Mouse (Mus musculus): ENCODE results near the gene Arfgap2. TPM values are rescaled to one million over a fixed set of nuclear protein-coding genes. Genes with fewer than 3 reads are reported as not detected.

Gene Arfgap2
- total RNA-seq, 2 experiments from 2014 or later, result 94.6 to 107 TPM

DNA sequence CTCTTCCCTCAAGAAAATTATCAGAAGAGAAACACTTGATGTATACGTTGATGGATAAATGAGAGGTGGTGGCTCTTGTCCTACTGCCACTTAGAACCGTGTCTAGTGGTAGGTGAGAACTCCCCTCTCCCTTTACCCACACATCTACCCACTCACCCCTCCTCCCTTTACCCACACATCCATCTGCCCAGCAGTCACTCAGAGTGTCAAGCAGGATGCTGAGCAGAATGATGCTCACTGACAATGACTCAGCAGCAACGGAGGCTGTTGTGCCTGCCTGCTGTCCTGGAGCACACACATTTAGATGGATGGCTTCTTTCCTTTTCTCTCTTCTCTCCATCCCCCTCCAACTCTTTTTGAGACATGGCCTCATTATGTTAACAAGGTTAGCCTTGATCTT, 38.1 kb downstream of the Arfgap2 start:
- DNase-seq (ENCODE audit: low spot score in 2 of 2), result no peak

DNA sequence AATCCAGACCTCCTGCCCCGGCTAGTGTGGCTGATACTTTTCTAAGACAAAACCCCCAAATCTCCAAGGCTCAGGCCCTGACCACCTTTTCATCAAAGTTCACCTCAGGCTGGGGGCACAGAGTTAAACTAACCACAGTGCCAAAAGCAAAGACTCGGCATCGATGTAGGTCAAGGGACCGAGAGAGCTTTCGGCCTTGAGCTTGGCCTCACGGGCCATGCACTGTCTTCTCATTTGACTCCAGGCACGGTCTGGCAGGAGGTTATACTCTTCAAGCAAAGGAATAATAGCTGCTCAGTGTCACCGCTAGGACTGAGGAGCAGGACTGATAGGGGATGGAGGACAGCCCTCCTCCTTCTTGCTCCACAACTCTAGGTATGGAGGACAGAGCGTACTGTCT, 41.2 kb downstream of the Arfgap2 start:
- peak in 1 of 2 experiments; percentile 13 for DNase-seq (ENCODE audit: low spot score in 2 of 2)

DNA sequence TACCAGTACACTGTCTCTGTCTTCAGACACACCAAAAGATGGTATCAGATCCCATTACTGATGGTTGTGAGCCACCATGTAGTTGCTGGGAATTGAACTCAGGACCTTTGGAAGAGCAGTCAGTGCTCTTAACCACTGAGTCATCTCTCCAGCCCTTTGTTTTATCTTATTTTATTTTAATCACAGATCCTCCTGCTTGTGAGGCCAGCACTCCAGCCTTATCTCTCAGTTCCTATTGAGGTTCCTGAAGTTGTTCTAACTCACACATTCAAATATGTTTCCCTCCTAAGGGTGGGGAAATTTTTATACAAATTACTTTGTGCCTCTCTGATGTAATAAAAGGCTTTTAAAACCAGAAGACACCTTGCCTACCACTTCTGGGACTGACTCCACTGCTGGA, 41.8 kb downstream of the Arfgap2 start:
- DNase-seq (ENCODE audit: low spot score in 2 of 2), result no peak

DNA sequence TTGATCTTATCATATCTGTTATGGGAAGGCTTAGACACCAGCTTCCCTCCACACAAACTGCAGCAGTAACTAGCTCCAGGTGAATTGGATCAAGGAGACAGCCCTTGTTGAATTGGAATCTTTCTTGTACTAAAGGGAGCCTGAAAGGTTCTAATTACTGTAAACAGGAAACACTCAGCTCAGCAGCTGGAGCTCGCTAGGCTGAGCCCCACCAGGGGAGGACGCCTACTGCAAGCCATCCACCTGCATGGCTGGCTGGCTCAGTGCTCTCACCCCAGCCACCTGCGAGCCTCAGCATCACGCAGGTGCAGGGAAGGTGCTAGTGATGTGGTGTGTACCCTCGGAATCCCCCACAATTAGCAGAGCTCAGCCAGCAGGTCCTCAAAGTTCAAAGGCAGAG, 43.9 kb downstream of the Arfgap2 start:
- no peak for DNase-seq (ENCODE audit: low spot score in 2 of 2)

DNA sequence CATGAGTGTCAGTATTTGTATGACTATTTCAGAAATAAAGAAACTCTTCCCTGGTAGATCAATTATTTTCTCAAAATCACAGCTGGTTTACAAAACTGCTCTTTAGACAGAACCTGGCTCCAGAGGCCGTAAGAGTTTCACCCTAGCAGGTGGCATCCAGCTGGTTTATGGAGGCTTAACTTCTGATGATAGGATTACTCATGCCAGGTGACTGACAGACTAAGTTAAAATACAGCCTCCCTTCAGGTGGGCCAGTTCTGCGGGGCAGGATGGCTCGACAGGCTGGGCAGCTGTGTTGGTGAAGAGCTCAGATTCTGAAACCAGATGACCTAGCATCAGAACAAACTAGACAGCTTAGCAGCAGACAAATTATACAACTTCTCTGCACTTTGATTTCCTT, 44.8 kb downstream of the Arfgap2 start:
- DNase-seq (ENCODE audit: low spot score in 2 of 2), result no peak

DNA sequence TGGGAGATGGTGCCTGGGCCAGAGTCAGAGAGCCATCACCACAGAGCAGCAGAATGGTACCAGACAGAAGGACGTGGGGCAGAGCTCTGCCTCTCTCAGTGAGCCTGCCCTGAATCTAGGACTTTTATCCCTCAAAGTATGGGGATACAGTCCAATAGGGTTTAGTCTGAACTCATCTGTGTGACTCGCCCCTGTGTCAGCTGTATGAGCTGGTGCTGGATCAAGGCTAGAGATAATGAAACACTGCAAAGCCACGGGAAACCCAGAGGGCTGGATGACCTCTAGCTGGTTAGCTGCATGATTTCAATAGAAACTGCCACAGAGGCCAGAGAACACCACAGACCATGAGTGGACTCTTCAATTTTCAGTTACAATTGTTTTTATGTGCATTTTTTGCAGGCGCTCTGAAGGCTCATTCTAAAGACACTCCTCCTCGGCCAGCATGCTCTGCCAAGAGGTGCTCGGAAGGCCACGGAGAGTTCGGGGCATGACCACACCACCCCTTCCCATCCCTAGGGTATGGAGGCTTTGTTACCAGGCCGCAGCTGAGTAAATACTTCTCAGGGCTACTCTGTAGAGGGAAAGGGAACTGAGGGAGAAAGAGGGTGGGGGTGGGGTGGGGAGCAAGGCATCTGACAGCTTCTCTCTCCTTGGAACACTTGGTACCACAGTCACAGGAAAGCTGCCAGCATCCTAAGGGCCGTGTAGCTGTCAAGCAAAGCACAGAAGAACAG, 48.0 kb downstream of the Arfgap2 start:
- peak in 1 of 2 experiments; percentile 24 for DNase-seq (ENCODE audit: low spot score in 2 of 2)

DNA sequence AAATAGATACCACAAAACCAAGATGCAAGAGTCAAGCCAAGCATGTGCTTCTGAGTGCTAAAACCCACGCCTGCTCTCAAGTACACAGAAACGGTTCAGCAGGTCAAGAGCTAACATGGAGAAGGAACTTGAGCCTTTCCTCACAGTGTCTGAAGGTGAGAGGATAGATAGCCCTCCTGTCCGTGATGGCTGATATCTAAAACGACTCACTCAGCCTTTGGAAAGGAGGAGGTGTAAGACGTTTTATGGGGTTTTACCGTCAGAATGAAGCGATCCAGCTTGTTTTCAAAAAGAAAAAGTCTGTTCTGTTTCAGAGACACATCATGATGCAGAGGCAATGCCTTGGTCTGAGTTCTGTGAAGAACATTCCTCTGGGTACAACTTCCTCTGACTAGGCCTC, 49.4 kb downstream of the Arfgap2 start:
- DNase-seq (ENCODE audit: low spot score in 2 of 2), result no peak

DNA sequence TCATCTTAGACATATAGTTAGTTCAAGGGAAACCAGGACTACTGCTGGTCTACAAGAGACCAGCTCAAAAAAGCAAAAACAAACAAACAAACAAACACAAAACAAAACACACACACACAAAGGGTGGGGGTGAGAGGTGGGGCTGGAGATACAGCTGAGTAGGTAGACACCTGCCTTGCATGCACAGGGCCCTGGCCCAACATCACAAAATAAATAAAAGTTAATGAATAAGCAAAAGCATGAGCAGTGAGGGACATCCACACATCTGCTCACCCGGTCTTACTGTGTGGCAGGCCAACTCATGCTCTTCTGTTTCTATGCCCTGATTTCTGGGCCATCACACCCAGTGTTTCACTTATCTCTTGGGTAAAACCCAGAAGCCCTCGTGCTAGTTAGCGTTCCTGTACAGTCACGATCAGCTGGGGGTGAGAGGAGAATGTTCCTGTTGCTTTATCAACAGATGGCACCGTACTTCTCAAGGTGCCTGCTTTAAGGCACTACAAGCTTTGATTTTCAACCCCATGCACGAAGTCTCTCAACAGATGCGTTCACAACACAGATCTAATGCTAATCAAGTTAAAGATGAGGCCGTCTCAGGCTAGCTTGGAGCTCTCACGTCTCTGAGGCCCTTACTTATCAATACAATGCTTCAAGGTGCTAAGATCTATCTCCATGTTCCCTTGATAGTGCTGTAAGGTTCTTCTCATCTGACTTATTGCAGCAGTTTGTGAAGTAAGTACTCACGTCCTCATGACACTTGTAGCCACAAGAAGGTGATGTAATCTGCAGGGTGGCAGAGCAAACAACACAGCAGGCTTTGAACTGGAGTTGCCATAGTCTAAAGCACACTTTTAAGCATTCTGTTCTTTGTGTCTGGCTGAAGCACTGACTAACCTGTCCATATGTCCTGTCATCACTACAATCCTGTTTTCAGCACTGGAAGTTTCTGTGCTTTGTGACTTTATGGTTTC, 56.1 kb downstream of the Arfgap2 start:
- DNase-seq (ENCODE audit: low spot score in 2 of 2), result no peak

DNA sequence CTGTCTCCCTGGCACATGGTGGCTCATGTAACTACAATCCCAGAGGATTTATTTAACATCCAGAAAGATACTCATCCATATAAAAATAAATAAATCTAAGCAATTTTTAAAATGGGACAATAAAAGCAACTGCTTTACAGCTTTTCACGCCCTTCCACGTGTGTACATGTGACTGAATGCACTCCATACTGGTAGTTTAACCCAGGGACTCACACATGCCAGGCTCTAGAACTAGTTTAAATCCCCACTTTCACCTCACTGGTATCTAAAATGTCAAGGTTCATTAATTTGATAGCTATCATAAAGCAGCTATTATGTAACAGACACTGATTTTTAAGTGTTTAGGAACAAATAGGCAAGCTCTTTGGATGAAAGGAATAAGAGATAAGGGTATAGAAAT, 57.1 kb downstream of the Arfgap2 start:
- no peak for DNase-seq (ENCODE audit: low spot score in 2 of 2)

DNA sequence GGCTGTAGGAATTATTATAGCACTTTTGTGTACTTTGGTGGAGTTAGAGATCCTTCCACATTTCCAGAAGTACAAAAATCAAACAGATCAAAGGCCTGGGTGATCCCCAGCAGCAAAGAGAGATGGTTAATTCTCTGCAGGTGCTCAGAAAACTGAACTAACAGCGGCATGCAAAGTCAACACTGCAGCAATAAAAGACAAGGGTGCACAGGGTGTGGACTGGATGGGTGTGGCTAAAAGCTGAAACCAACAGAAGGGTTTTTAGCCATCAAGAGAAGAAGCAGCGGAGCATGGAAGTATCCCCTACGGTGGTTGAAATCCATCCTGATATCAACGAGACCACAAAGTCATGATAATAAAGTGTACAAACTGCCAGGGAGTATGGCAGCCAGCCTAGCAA, 57.7 kb downstream of the Arfgap2 start:
- DNase-seq (ENCODE audit: low spot score in 2 of 2), result no peak

DNA sequence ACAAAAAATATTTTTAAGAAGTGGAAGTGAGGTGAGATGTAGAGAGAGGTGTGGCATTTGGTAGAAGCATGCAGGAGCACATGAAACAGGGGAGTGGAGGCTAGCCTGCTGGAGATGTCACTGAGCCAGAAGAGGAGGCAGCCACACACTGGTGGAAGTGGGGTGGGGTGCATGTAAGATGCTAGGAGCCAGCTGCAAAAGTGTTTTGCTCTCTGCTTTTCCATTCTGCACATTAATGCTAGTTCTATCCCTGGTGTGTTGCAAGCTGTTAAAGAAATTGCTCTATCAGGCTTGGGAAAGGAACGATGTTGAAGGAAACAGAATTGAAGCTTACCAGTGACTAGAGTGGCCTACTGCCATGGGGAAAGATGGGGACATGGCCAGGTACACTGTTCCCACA, 59.6 kb downstream of the Arfgap2 start:
- no peak for DNase-seq (ENCODE audit: low spot score in 2 of 2)

DNA sequence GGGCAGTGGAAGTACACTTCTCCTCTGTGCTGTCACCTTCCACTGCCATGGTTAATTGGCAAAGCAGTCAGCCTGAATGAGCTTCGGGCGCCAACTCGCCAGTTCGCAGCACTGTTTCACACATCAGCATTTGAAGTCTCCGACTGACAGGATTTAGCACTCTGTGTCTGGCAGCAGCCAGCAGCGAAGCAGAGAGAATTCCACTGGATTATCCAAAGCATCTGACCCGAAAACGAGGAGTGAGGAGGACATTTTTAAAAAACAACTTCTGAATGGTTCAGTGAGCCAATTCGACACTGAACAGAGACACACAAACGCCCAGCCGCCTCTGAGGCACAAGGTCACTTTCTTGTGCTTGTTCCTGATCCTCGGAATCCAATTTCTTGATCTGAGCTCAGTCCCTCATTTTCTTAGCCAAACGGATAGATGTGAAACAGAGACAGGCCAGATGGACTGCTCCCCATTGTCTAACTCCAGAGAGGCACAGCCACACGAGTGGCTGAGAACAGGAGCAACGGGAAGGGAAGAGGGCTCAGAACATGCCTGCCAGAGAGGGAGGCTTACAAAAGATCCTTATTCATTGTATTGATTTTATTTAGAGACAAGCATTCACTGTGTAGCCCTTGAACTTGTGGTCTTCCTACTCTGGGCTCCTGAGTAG, 60.1 kb downstream of the Arfgap2 start:
- no peak for DNase-seq (ENCODE audit: low spot score in 2 of 2)

Other genes with a start within 250 kb of the Arfgap2 start
- 1 to 10 TPM in 1 of 2 experiments, under 1 TPM in 1; 0.93 to 1.6 TPM for gene Rapsn, start 229.4 kb upstream of the Arfgap2 start, total RNA-seq (2021)
- gene Psmc3, start 211.0 kb upstream of the Arfgap2 start, total RNA-seq (2021), result 100 to 1,000 TPM; 197 to 212 TPM
- 10 to 100 TPM; 25.1 to 30.4 TPM for gene Slc39a13, start 194.6 kb upstream of the Arfgap2 start, total RNA-seq (2021)
- gene Spi1, start 182.6 kb upstream of the Arfgap2 start, total RNA-seq (2021), result 1 to 10 TPM; 5.3 to 9.9 TPM
- under 1 TPM; 0.07 to 0.19 TPM for gene Mybpc3, start 146.8 kb upstream of the Arfgap2 start, total RNA-seq (2021)
- 10 to 100 TPM; 22.2 TPM for gene Madd, start 81.1 kb upstream of the Arfgap2 start, total RNA-seq (2021)
- gene Nr1h3, start 62.1 kb upstream of the Arfgap2 start, total RNA-seq (2021), result 10 to 100 TPM; 22.2 to 53.1 TPM
- gene Acp2, start 62.1 kb upstream of the Arfgap2 start, total RNA-seq (2021), result 10 to 100 TPM; 38.5 to 43.7 TPM
- 1 to 10 TPM; 8.2 to 8.4 TPM for gene Ddb2, start 28.0 kb upstream of the Arfgap2 start, total RNA-seq (2021)
- 100 to 1,000 TPM in 1 of 2 experiments, 10 to 100 TPM in 1; 35.7 to 130 TPM for gene Pacsin3, start 9.0 kb upstream of the Arfgap2 start, total RNA-seq (2021)
- gene 1110051M20Rik, start 179.7 kb downstream of the Arfgap2 start, total RNA-seq (2021), result 10 to 100 TPM; 15.0 to 16.4 TPM
- 1 to 10 TPM; 4.8 TPM for gene Lrp4, start 192.5 kb downstream of the Arfgap2 start, total RNA-seq (2021)